Mouse (Mus musculus): ENCODE measurements at regions not wholly inside any gene's neighbourhood (a gene's known extent, or its start where the extent isn't known, plus 50 kb on each side); places are given as distances from the start of the nearest gene placed in this dataset.

- no peak for TF ChIP-seq GATA1 (IDR thresholded peaks at IDR 0.05; ENCODE audit: borderline replicate concordance, low read length)
- TF ChIP-seq FLI1 (IDR thresholded peaks at IDR 0.05; ENCODE audit: low read length) = no peak
Measured at GRCm38 (mm10) chr16:24150512-24150911, 161.9 kb upstream of the Bcl6 start.
